Mouse (Mus musculus) hindlimb bud, embryonic 11.5 days (tissue): ENCODE measurements around the gene Camk1d.

Source experiments
- DNase-seq: peaks from one replicate; pipeline ENCODE4 v3.0.0-alpha.2; 2012; ENCODE audit warnings: low read depth, low spot score; ENCODE audit errors: extremely low spot score

The Camk1d gene

GRCm38 (mm10) chr2:5712255-5712654, 2.1 kb downstream of the Camk1d start:
- no peak for DNase-seq

GRCm38 (mm10) chr2:5709911-5710310, 4.4 kb downstream of the Camk1d start:
- no peak for DNase-seq

- DNase-seq, result no peak
Observed at GRCm38 (mm10) chr2:5707871-5708733, 6.2 kb downstream of the Camk1d start.

DNA sequence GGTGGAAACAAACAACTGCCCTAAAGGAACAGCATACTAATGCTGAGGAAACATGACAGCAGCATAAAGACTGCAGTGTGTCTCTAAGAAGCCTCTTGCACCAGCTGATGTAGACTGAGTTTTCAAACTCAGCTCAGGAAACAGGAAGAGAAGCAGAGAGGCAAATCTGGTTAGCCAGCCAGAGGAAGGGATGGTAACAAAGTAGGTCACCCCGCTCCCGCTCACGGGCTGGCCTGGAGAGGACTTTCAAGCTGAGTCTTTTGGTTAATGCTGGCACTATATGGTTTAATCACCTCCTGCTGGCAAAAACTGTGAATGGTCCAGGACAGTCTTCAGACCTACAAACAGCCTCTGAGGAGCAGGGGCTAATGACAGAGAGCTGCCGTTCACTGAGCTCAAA, 7.7 kb downstream of the Camk1d start:
- no peak for DNase-seq

GRCm38 (mm10) chr2:5702370-5702769, 11.9 kb downstream of the Camk1d start:
- DNase-seq, result no peak

DNA sequence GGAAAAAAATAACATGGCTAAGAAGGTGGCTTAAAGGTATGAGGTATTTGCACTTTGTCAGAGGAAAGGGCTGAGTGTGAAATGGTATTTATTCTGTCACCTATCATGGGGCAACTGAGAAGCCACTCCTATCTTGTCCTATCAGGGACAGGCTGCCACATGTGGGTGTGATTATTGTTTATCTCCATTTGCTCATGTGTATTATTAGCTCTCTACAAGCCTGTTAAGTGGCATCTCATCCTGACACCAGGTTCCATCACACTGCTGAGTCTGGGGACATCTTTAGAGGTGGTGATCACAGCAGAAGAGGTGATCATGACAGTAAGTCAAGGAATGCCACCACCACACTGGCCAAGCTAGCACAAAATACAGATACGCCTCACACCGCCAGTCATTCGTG, 13.4 kb downstream of the Camk1d start:
- no peak for DNase-seq

GRCm38 (mm10) chr2:5698451-5698850, 15.9 kb downstream of the Camk1d start:
- no peak for DNase-seq

DNA sequence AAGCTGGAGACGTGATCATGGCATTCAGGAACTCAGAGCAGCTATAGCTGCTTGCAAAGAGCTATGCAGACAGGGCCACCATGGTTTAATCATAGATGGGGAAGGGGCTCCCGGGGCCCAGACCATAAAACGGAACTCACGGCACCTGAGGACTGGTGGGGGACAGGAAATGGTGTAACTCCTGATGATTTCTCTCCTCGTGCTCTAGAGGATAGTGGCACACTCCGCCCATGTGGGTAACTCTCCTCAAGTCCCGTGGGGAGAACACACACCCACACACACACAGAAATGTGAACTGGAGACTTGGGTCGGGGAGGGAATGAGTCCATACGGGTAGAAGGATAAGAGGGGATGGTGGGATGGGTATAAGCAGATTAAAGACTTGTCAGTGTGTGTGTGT, 20.2 kb downstream of the Camk1d start:
- no peak for DNase-seq

DNA sequence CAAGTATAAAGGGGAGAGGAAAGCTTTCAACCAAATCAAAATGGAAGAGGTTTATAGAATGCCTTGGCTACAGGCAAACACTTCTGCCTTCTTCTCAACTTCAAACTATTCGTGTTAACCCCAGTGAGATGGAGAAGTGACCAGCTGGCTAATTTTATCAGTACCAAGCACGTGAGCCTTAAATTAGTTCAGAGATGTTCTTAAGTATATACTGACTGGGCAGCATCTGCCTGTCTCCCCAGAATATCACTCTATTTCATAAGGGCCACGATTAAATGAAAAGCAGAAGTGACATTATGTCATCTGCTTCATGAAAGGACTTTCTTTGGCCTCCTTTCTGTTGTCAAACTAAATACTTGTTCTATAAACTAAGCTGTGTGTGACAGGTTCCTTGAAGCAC, 22.6 kb downstream of the Camk1d start:
- no peak for DNase-seq

DNA sequence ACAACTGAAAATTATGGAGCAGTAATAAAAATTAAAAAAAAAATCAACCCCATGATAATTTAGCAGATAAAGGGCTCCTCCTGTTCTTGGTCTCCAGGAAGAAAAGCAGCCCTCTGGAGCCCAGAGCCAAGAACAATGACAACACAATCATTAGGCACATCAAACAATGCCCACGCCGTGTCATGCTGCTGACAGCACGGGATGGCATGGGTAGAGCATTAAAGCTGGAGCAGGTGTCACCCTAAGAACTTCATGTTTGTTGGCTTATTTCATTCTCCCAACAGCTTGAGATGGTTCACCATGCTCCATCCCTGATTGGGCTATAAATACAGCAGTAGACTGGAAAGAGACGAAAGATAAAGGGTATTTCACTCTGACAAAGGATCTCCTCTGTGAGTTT, 30.9 kb downstream of the Camk1d start:
- no peak for DNase-seq

DNA sequence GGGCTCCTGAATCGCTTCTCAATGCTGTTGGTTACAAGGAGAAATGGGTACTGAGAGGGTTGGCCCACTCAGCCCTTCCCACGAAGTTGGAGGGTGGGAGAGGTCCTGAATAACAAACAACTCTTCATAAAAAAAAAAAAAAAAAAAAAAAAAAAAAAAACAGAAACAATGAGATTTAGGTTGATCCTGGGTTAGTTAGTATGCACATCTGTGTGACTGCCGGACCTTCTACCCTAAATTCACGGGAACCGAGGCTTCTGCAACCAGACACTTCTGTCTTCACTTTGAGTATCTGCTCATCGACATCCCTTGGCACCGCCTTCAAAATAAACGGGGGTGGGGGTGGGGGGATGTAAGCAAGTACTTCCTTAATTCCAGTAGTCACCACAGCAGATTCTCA, 32.4 kb downstream of the Camk1d start:
- no peak for DNase-seq

GRCm38 (mm10) chr2:5681302-5681701, 33.0 kb downstream of the Camk1d start:
- DNase-seq, result no peak

- no peak for DNase-seq
Observed at GRCm38 (mm10) chr2:5679055-5679454, 35.3 kb downstream of the Camk1d start.

GRCm38 (mm10) chr2:5677472-5677871, 36.8 kb downstream of the Camk1d start:
- no peak for DNase-seq

DNA sequence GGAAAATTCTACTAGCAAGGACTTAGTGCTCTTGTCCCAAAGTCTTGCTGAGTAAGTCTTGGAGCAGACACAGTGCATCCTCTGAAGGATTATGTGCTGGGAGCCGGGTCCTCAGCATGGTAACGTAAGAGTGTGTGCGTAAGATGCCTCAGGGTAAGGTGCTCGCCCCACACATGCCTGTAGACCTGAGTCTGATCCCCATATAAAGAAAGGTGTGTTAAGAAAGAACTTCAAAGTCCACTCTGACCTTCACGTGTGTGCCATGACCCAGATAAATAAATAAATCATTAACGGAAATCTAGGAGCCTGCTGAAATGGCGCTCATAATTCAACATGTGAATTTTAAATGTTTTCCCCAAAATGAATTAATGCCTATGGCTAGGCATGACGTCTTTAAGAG, 37.5 kb downstream of the Camk1d start:
- no peak for DNase-seq

GRCm38 (mm10) chr2:5676143-5676483, 38.2 kb downstream of the Camk1d start:
- no peak for DNase-seq

DNA sequence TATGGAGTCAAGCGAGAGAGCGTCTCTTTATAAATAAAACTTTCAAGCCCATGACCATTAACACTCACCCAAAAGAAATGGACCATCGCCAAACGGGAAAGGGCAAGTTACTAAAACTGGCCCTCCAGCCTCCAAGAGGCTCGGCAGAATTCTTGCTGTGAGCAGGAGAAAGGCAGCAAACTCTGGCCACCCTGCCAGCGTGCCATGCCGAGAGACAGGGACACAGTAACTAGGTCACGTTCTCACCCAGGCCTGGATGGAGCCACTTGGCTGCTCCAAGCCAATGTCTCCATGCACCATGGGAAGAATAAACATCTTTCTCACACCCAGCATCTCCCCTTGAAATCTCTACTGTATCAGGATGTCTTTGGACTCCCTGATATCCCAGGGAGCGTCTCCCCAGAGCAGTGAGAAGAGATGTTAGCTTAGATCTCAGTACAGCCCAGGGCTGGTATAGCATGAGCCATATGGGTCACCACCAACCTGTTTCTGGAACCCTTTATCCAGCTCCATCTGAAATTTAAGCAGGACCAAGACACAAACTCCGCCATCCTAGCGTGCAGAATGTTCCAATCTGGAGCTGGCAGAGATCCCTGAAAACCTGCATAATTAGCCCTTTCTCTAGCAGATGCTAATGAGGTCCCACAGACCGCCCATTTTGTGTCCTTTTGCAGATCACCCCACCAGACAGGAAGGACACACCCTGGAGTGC, 38.7 kb downstream of the Camk1d start:
- no peak for DNase-seq

DNA sequence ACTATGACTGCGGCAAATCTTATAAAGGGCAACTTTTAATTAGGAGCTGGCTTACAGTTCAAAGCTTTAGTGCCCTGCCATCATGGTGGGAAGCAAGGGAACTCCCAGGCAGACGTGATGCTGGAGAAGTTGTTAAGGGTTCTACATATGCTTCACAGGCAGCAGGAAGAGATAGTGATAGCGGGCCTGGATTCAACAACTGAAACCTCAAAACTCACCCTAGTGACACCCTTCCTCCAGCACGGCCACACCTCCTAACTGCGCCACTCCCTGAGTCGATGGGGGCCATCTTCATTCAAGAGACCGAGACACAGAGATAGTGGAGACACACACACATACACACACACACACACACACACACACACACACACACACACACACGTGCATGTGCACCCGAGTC, 39.8 kb downstream of the Camk1d start:
- DNase-seq, result no peak

DNA sequence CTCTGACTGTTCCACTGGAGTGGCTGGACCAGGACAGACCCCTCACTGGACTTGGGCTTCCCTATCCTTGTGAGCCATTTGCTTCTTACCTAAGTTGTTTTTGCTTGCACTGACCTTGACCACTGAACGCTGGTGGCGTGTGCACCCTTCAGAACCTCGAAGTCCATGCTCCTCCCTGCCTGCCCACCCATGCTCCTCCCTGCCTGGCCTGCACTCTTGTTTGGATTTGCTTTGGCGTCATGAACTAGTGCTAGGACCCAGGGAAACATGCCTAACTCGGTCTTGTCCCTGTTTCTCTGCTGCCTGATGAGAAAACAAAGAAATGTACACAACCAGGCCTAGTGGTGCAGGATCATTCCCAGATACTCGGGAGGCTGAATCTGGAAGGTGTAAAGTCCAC, 40.5 kb downstream of the Camk1d start:
- DNase-seq, result no peak

- DNase-seq, result no peak
Observed at GRCm38 (mm10) chr2:5672906-5673589, 41.3 kb downstream of the Camk1d start.

GRCm38 (mm10) chr2:5670146-5670545, 44.2 kb downstream of the Camk1d start:
- no peak for DNase-seq

- DNase-seq, result no peak
Observed at GRCm38 (mm10) chr2:5669498-5670040, 44.7 kb downstream of the Camk1d start.
